Mouse (Mus musculus) 3134 (cell line): Measurements from ENCODE around the gene Dnm1.

Experiments used
- DNase-seq: peaks from one replicate; pipeline ENCODE4 v3.0.0-alpha.2; 2011; ENCODE audit warnings: low spot score; ENCODE audit not compliant: insufficient read length; ENCODE audit errors: extremely low read depth

The Dnm1 gene

DNA sequence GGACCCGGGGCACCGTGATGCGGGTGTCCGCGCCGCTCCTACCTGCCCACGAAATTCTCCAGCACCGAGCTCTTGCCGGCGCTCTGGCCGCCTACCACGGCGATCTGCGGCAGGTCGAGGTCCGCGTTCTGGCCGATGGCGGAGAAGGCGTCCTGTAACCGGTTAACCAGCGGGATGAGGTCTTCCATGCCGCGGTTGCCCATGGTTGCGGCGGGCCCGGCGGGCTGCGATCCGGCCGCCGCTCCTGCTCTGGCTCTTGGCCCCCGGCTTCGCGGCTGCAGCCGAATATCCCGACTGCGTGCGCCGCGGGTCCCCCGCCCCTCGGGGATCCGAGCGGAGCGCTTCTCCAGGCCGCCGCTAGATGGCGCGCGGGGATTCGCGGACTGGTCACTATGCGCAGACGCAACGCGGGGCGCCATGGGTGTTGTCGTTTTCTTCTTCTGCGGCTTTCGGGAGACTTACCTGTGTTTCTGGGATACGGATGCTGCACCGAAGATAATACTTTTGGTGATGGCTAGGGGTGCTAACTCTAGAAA, at the start of gene Dnm1:
TSS of gene Dnm1 (minus strand) at position 332 of the 536 bp plus-strand sequence.
- peak; percentile 86 for DNase-seq

DNA sequence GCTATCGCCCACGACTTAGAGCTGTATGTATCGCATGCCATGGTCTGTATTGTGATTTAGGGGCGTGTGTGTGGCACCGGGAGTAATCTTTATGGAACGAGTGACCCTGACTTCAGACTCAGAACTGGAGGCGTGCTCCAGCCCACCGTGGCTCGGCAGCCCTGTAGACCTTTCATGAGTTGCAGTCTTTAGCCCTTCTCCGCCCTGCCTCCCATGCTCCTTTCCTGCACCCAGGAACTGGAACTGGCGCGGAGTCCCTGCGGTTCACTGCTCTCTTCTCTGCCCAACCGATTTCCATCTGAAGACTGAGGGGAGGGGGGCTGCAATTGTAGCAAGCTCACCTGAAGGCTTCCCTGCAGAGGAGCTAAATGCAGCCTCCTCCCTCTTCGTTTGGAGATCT, 43.6 kb upstream of the Dnm1 start:
- no peak for DNase-seq

DNA sequence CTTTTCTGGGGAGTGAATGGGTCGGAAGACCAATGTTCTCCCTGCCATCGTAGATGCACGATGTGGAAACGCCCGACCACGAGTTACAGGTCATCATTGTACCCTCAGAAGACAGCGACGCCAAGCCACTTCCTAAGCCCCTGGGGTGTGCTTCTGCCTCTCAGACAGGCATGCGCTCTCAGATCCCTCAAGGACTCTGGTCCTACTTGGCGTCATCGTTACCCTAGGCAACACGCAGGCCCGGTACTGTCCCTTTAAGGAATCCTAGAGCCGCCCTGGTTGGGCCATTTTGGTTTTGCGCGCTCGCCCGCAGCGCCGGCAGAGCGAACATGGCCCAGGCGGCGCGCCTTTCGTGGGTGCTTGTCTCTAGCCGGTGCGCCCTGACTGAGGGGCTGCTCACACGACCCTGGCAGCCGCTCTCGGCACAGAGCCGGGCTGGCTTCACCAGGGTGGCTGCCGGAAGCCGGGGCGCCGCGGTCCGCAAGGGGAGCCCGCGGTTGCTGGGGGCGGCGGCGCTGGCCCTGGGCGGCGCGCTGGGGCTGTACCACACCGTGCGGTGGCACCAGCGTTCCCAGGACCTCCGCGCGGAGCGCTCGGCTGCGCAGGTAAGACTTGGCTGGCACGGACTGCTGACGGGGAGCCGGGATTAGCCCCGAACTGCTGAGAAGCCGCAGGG, 42.9 kb upstream of the Dnm1 start:
- DNase-seq = peak; percentile 89

DNA sequence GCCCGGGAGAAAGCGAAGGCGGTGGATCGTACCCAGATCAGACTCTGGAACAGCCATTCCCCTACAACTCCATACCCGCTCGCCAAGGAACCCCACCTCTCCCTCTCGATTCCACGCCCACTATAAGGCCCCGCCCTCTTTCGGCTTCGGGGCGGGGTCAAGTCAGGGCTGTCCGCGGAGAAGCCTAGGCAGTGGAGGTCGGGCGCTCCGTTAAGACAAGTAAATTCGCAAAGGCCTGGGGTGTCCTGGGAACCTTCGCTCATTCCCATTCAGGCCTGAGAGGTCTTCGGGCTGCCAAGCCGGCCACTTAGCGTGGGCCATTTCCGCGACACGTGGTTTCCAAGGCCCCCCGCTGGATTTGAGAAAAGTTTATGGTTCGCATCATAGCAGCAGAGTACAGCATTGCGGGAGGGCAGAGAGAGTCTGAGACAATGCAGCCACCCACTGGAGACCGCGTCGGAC, 42.4 kb upstream of the Dnm1 start, which contains the start of gene Ptges2:
TSS of gene Ptges2 (plus strand) at position 413 of the 462 bp plus-strand sequence.
- peak; percentile 92 for DNase-seq

DNA sequence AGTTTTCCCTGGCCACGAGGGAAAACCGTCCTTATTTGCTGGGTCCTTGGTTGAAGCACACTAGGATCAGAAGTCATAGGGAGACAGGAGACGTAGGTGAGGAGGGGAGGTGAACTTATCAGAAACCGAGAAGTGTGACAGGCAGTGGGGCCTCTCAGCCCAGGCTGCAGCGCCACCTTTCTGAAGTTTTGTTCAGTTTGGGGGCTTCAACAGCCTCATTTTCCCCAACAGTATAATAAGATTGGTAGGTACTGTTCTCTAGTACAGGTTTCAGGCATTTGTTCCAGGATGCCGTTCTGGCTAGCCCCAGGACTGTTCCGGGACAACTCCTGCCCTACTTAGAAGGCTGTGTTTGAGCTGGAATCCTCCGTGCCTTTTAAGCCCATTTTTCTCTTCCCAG, 41.8 kb upstream of the Dnm1 start:
- DNase-seq = no peak

DNA sequence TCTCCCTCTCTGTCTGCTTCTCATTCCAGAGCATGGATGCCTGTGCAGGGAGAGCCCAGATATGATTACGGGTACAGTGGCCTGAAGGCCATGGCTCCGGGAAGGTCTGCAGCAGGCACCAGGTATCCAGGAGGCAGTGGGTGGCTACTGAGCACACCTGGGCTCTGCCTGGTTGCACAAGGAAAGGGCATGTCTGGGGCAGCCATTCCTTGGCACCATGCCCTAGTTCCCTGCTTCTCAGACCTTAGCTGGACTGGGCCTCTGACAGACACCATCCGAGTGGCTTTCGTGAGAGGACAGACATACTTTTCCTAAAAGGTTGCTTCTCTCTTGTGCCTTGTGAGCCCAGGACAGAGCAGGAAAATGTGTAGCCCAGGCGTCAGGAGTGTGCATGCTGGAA, 38.9 kb upstream of the Dnm1 start:
- DNase-seq = no peak

DNA sequence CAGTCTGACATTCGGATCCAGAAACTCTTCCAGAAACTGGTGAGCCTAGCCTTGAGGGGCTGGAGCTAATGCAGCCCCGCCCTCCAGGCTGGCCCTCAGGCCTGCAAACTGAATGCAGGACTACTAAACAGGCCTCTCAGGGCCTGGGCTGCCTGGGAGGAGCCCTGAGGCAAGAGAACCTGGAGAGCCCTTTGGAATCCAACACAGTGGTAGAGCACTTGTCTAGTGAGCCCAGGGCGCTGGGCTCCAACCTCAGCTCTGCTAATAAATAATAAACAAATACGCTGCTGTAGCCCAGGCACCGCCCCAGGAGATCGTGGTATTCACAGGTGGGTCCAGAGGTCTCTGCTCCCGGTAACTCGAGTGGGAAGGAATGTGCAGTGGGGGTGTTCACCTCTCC, 37.7 kb upstream of the Dnm1 start:
- DNase-seq = no peak

DNA sequence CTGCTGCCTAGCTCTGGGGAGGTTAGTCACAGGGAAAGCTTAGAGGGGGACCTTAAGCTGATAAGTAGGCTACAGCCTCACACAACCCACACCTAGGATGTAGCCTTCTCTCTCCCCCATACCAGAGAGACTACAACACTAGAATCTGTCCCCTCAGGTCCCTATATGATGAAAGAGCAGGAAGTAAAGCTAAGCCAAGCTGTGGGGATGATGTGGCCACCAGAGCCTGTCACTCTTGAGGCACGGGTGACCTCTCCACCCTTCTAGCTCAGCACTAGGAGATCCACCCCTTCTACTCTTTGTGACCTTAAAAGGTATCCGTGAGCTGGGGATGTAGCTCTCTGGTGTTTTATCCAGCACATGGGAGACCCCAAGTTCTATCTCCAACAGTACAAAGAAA, 36.0 kb upstream of the Dnm1 start:
- no peak for DNase-seq

DNA sequence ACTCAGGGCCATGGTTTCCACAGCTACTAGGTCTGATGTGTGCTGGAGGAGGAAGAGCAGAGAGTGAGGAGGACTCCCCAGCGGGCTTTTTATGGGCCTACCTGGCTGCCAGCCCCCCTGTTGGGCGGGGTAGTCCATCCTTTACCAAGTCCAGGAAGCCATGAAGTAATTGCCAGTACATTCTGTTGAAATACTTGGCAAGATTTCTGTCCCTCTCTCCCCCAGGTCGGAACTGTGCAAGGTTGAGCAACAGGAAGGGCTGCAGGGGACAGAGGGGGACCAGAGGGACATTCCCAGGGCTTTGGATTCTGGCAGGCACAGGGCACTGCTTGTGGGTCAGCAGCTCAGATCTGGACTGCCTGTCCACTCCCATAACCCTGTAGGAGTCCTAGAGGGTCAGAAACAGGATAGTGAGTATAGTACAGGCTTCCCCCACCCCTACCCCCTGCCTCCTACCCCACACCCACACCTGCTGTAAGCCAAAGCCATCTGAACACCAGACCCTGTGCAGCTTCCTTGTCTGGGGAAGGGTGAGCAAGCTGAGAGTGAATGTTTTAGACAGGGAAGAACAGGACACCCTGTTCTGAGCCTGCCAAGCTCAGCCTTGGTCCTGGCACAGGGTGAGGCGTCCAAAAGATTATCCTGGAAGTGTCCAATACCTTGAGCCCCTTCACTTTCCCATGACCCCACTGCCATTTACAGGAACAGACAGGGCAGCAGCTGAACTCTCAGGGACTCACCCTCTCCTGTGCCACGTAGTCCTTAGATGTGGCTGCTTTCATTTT, 34.8 kb upstream of the Dnm1 start, which contains the start of gene Lcn2:
TSS of gene Lcn2 (minus strand) at position 547 of the 785 bp plus-strand sequence.
- DNase-seq = no peak

DNA sequence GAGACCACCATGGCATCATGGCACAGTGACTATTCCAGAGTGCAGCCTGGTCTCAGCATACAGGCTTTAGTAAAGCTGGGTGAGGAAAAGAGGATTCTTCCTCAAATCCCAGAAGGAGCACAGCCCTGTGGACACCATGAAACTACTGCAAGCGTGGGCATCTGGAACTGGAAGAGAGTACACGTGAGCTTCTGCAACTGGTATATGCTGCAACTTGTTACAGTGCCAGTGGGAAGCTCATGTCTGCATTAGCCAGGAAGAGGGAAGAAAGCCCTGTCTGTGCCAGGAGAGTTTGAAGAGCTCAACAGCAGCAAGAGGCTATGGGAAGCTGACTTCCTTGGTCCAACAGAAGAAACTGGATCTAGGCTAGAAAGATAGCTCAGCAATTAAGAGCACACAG, 29.6 kb upstream of the Dnm1 start:
- DNase-seq = no peak

DNA sequence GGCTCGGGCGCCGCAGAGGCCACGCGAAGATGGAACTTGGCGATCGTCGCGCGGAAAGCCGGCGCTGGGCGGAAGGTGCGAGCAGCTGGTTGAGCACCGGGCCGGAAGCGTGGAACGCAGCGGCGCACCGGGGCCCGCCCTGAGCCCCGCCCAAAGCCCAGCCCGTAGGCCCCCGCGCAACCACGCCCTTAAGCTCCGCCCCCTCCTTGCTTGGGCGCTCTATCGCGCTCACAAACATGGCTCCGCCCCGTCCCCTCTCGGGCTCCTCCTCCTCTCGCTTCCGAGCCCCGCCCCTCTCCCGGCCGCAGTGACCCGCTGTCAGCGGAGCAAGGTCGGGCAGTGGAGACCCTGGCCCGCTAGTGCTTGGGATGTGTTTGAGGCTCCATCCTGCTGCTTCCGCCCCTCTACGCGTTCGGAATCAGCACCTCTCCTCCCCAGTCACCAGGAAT, 28.7 kb upstream of the Dnm1 start, which contains the start of gene 1110008P14Rik:
TSS of gene 1110008P14Rik (minus strand) at position 164 of the 449 bp plus-strand sequence.
- DNase-seq = peak; percentile 92

DNA sequence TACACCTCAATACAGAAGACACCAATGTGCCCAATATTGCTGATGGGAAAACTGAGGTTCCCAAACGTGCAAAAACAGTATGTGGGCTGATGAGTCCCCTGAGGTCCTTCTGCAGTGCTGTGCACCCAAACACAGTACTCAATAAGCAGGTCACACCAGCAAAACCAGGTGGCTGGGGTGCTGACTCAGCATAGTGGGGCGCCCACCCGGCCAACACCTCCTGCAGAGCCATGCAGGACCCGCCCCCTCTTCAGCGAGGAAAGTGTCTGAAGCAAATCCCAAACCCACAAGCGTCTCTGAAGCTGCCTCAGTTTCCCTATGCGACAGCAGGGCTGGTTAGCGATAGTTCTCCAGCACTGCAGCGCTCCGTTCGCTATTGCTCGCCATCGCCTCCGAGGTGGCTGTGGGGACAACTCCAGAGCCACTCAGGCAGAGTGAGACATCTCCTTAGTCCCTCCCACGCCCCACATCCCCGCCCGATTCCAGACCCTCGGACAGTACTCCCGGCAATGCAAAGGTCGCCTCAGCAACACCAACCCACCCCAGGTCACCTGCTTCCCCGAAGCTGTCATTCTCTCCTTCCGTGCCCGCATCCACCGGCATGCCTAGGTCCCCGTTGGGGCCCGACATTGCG, 28.1 kb upstream of the Dnm1 start:
- no peak for DNase-seq

DNA sequence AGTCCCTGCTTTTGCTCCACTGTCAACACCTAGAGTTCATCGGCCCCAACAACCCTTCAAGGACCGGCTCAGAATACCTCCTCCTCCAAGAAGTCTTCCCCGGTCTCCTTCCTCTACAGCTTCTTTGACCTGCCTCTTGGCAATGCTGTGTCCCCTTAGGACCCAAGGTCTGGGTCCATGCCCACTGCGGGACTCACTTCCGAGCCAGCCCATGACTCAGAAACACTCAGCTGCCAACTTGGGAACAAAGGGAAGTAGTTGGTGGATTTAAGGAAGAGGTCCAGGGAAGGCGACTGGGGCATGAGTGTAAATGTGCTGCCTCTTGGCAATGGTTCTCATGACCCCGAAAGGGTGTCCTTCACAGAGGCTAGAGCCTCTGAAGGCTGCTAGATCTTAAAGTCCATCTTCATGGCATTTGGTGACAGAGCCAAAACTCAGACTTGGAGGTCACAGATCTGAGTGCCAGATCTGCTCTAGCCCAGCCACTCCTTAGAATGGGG, 26.9 kb upstream of the Dnm1 start:
- peak; percentile 78 for DNase-seq

DNA sequence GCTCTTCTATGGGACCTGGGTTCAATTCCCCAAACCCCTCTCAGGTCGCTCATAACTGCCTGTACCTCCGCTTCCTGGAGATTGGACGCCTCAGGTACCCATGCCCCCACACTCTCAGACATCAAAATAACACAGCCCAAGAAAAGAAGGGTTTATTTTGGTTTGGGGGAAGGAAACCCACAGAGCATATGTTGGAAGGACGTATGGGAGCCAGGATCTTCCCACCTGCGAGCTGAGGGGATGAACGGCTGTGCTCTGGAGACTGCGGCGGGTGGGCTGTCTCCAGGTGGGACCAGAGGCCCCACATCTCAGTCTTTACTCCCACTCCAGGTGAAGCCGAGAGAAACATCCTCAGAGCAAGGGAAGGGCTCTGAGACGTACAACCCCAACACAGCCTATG, 23.8 kb upstream of the Dnm1 start:
- DNase-seq = no peak

DNA sequence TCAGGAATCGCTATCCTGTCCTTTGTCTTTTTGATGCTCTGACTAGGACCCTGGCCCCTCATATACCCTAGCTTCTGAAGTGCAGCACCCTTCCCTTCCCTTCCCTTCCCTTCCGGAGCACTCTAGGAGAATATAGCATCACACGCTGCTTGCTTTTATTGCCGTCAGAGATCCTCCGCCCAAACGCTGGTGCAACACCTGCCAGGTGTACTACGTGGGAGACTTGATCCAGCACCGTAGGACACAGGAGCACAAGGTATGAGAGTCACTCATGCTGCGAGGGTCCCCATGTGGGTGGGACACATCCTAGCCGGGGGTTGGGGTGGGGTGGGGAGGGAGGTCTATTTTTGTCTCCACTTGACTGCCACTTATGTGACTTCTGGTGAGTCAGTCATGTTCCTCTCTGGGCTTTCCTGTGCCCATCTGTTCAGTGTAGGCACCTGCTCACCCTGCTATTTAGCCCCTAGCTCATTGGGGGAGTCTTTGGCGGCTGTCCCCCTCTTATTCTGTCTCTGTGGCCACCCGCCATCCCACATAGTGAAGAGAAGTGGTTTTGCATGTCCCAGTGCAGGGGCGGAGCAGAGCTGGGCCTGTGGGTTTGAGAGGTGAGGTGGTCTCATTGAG, 22.3 kb upstream of the Dnm1 start:
- no peak for DNase-seq

DNA sequence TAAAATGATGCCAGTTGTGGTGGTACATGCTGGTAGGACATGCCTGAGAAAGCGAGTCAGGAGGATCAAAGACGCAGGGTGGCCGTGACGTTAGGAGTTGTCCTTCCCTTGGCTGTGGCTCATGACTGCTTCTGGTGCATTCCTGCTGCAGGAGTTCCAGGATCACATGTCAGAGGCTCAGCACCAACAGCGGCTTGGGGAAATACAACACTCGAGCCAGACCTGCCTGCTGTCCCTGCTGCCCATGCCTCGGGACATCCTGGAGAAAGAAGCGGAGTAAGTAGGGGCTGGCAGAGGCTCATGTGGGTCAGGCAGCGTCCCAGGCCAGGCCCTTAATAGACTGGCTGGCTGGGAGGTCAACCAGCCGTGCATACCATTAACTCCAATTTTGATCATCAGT, 21.1 kb upstream of the Dnm1 start:
- DNase-seq = no peak

DNA sequence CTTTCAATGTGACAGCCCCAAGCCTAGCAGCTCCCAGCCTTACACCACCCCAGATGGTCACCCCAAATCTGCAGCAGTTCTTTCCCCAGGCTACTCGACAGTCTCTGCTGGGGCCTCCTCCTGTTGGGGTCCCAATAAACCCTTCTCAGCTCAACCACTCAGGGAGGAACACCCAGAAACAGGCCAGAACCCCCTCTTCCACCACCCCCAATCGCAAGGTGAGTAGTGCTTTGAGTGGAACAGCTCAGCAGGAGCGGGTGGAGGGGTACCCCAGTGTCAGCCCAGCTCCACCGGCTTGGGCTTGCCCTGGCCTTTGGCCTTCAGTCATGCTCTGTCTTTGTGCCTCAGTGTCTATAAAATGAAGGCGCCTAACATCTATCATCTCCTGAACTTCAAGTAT, 14.2 kb upstream of the Dnm1 start:
- no peak for DNase-seq

DNA sequence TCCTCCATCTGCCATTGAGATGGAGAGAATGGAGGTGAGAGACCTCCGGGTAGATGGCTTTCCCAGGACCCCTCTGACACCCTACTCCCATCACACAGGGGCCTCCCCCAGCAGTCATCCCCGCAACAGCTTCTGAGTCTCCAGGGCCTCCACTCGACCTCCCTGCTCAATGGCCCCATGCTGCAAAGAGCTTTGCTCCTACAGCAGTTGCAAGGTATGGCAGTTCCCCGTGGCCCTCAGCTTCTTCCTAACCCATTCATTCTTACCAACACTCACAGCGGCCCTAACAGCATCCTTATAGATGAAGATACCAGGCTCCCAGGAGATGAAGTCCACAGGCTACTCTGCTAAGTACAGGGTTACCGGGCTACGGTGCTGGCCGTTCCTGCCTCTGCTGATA, 11.0 kb upstream of the Dnm1 start:
- DNase-seq = no peak

DNA sequence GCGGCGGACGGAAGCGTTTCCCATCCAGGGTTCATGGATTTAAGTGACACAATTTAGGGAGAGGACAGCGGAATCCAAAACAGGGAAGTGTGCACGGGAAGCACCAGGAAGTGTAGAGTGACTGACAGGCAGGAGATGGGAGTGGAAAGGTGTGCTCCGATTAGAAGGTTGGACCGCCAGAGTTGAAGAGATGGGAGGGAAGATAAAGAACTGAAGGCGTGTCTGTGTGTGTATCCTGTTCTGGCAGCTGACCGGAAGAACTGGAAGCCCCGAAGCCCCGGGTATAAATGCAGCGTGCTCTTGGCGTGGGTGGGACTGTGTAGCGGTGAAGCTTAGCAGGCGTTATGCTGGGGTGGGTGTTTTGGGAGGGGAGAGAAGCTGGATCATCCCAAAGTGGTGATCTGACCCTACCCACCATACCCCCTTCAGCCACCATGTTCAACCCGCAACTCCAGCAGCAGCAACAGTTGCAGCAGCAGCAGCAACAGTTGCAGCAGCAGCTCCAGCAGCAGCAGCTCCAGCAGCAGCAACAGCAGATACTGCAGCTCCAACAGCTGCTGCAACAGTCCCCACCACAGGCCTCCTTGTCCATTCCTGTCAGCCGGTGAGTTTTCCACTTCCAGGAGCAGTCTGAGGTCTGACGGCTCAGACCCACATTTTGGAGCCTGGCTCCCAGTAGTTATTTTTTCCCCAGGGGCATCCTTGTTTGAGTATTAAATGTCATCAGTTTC, 10.4 kb upstream of the Dnm1 start:
- DNase-seq = no peak

DNA sequence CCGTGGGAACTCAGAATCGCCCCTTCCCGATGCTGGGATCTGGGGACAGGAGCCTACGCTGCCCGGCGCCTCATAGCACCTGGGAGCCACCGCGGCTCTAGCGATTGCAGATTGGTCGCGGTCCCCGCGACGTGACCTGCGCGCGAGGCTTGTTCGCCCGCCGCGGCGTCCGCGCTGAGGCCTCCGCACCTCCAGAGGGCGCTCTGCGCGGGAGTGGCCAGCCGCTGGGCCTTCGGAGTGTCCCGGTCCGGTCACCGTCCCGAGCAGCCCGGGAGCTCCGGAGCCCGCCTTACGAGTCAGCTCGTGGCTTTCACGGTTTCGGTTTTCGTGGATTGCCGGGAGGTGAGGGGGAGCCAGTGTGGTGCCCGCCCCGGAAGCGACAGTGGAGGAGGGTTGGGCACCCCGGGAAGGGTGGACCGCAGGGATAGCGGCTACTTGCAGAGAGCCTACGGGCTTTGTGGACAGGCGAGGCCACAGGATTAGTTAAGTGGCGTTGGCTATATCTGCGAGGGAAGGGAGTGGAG, 9.7 kb upstream of the Dnm1 start:
- DNase-seq = peak; percentile 94
